Mouse (Mus musculus): ENCODE measurements around the gene Mpzl1.
A peak's percentile ranks its signal among the peaks of the same experiment; 100 is the strongest.

The Mpzl1 gene

DNA sequence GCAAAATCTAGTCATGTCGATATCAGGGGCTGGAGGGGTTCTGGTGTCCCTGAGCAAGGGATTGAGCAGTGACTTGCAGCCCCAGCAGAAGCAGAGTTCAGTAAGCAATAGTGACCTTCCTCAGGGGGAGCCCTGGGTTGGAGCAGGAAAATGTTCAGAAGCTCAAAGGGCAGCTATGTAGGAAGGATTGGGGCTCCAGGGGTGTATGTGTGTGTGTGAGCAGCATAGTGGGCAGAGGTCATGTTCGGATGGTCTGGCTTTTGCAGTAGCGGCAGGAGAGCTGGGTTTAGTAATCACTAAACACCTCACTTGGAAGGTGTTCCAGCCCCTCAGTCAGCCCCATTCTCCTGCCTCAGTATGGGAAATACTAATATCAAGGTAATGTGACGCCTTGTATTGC, 58.3 kb downstream of the Mpzl1 start:
- DNase-seq = no peak

DNA sequence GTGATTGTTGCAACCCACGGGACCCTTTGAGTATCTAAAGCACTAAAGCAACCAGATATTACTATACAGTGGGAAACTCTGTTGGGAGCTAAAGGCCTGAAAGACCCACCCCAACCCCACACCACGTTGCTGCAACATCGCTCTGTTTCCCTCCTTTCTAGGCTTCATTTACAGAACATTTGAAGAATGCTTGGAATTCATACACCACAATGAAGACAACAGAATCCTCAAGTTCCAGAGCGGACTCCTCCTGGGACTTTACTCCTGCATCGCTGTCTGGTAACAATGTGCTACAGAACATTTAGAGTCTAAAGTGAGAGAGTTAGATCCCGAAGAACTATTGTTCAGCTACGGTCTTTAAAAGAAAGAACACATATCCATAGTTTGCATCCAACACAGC, 66.9 kb downstream of the Mpzl1 start:
- DNase-seq = no peak

GRCm38 (mm10) chr1:165565283-165565682, 69.1 kb downstream of the Mpzl1 start:
- no peak for DNase-seq

- peak; percentile 92 to 93 for DNase-seq
These were observed 75.3 kb downstream of the Mpzl1 start for GRCm38 (mm10) chr1:165559073-165559472.

DNA sequence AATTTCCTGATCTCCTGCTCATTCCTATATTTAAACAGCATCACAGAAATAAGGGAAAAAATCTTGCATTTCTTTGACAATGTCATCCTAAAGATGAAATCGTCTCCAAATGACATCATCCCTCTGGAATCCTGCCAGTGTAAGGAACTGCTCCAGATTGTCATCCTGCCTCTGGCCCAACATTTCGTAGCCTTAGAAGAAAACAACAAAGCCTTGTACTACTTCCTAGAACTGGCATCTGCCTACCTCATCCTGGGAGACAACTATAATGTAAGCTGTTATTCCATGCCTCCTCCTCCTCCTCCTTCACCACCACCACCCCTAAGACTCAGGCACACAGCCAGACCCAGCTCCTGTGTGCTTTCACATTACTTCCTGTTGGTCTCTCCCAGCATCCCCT, 77.6 kb downstream of the Mpzl1 start:
- DNase-seq = peak; percentile 44 to 52
